Mouse (Mus musculus): ENCODE data around the gene Per2. TPM values are rescaled to one million over a fixed set of nuclear protein-coding genes. Genes with fewer than 3 reads are reported as not detected.

Per2 gene
- total RNA-seq, 1 experiment from 2014 or later: 5.3 TPM

DNA sequence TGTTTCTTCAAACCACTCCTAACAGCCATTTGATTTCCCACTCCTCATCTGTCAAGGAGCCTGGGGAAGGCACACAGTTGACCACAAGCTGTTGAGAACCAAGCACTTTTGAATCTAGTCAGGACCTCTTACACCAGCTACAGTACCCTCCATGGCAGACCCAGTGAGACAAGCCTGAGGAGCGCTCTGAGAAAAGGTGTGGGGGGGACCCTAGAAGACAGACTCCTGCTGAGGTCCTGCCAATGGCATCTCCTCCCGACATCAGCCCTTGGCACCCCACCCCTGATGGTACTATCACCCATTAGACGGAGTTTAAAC lies 22.1 kb downstream of the Per2 start:
- no peak for ATAC-seq (replicated peaks; ENCODE audit: low read depth, poor library complexity, severe bottlenecking)

DNA sequence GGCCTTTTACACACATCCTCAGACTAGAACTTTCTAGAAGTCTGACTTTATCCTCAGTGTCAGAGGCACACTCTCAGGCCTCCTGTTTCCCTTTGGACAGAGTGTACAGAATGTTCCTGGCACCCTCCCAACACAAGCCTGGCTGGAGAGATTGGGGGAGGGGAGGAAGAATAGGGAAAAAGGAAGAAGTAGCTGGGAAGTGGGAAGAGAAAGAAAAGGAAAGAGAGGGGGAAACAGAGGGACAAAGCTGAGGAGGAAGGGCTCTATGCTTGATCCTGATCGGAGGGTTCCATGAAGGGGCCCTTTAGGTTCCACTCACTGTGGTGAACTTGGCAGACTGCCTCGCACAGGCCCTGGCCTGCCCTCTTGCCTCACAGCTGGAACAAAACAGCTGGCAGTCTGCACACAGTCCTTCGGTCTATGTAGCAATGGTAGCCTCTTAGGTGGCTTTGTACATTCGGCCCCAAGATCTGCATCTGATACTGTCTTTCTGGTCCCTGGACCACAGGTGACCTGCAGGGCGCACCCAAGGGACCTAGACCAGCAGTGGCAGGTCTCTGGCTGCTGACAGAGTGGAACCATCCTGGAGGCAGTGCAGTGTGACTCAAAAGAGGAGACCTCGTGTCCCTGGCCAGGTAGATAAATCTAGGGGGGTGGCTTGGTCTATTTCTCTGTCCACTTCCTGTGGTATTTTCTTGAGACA lies 22.6 kb downstream of the Per2 start:
- ATAC-seq (replicated peaks; ENCODE audit: low read depth, poor library complexity, severe bottlenecking): peak; percentile 34; the same call in 1 of the 2 replicates

DNA sequence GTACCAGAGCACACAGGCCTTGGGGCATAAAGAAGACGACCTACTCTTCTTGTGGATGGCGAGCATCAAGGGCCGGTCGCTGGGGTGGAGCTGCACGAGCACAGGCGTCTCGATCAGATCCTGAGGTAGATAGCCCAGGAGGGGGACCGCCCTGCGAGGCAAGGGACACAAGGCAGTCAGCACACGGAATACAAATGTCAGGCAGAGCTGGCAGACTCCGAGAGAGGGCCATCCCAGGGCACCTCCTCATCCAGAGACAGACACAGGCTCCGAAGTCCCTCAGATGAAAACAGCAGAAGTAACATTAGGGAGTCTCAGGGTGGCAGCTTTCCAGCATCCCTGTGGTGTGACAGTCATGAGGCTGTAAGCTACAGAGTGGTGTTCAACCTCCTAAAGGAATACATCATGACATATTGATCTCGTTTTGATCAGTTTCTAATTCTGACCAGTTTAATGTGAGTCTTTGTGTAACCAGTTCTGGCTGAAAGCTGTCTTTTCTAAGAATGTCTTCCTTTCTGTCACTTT lies 23.5 kb downstream of the Per2 start:
- ATAC-seq (replicated peaks; ENCODE audit: low read depth, poor library complexity, severe bottlenecking): no peak

DNA sequence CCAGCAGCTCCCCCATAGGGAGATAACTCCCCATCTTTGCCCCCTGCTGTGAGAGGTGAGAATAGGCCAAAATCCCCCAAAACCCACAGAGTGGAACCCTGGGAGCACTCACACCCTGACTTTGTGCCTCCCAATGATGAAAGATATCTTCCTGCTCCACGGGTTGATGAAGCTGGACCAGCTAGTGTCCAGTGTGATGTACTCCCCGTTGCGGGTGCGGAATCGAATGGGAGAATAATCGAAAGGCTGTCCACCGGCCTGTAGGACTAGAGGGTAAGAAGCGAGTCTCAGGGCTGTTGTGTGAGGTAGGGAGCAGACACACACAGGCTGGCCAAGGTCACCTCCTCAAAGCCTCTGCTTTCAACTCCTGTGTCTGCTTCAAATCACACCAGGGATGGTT lies 24.2 kb downstream of the Per2 start:
- no peak for ATAC-seq (replicated peaks; ENCODE audit: low read depth, poor library complexity, severe bottlenecking)

DNA sequence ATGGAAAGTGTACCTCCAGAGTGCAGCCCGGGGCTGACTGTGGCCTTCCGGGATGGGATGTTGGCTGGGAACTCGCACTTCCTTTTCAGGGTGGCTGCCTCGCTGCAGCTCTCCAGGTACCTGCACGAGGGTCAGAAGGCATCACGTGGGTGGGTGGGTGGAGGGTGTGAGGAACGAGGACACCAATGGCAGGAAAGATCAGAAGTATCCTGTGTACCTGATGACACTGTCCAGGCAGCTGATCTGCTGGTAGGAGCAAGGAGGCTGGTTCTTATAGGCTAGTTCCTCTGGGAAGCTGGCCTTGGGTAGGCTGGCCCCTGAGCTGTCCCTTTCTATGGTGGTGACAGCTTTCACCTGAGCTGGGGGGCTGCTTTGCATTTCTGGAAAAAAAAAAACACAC lies 28.4 kb downstream of the Per2 start:
- ATAC-seq (replicated peaks; ENCODE audit: low read depth, poor library complexity, severe bottlenecking): no peak

DNA sequence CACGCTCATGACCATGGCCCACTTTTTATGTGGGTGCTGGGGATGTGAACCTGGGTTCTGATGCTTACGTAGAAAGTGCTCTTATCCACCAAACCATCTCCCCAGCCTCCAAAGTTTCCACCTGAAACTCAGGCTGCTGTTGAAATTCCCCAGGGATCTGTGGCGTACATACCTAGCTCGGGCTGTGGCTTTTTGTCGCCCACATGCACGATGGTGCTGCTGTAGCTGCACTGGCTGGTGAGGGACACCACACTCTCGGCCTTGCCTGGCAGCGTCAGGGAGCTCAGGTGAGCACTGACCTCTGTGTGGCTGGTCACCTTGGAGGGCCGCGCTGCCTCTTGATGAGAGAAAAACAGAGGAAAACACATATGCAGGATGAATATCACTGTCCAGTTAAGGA lies 29.9 kb downstream of the Per2 start:
- no peak for ATAC-seq (replicated peaks; ENCODE audit: low read depth, poor library complexity, severe bottlenecking)

DNA sequence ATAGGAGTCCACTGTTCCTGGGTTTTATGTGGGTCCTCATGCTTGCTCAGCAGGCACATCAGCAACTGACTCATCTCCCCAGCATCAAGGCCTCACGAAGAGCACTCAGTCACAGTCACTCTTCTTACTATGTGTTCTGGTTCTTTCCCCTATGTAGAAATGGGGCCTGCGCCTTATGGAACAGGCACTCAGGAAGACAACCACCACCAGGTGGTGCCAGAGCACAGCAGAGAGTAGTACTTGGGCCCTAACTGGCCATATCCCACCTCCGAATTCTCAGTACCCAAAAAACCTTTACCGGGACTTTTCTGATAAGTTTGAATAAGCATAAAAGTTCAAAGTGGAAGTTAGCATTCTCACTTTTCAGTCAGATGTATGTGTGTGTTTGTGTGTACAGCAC lies 30.5 kb downstream of the Per2 start:
- ATAC-seq (replicated peaks; ENCODE audit: low read depth, poor library complexity, severe bottlenecking): peak; percentile 90

DNA sequence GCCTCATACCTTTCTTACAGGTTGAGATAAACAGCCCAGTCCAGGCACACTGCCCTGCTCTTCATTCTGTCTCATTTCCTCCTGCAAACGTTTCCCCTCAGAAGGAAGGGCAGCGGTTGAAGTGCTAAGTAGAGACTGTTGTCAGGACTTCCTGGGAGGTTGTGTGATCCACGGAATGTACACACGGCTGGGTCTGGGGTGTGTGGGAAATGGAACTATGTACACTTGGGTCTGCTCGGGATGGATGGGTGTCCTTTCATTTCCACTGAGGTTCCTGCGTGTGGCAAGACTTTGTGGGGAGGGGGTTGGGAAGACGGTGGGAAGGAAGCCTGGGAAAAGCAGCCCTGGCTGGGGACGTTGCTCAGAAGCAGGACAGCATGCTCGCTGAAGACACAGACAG lies 32.7 kb downstream of the Per2 start:
- ATAC-seq (replicated peaks; ENCODE audit: low read depth, poor library complexity, severe bottlenecking): no peak

DNA sequence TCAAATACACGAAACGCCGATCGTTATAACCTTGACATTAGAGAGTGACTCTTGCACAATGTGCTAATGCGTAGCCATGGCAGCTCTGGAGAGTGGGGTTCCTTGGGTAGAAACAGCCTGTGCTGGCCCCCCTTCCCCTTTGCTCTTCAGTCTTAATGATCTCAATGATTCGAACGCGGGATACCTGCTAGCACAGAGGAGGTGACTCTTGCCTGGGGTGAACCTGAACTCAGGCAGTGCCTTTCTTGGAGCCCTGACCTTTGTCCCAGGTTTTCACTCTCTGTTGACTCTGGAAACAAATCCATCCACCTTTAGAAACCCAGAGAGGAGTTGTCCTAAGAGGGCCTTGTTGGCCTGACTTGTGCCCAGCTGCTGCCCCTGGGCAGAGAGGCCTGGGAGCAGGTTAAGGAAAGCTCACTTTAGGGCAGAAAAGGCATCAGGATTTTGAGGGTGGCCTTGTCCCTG lies 38.5 kb downstream of the Per2 start:
- no peak for ATAC-seq (replicated peaks; ENCODE audit: low read depth, poor library complexity, severe bottlenecking)

DNA sequence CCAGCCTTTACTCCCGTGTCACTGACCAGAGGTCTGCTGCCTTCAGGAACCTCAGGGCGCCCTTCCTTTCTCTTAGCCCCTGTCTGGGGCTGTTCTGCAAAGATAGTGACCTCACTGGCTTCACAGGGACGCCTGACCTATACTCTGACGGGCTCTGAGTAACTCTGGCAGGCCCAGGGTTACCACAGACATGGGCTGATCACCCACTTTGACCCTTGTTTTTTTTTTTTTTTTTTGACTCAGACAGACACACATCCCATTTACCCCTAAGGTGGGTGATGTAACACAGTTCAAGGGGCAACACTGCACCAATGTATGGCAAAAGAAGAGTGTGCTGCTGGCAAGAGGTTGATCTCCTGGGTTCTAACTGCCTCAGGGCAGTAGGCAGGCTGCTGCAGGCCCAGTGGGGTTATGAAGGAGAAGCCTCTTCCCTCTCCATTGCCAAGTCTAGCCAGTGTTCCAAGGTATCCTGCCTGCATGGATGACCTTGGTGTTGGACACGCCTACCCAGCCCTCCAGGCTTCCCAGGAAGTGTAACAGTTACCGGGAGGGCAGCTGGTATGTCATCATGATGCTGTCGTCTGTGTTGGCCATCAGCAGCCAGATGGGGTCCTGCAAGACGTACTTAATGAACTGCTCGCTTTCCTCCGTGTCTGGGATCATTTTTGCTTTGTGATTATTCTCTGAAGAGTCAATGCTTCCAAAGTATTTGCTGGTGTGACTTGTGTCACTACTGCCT lies 39.1 kb downstream of the Per2 start:
- no peak for ATAC-seq (replicated peaks; ENCODE audit: low read depth, poor library complexity, severe bottlenecking)

DNA sequence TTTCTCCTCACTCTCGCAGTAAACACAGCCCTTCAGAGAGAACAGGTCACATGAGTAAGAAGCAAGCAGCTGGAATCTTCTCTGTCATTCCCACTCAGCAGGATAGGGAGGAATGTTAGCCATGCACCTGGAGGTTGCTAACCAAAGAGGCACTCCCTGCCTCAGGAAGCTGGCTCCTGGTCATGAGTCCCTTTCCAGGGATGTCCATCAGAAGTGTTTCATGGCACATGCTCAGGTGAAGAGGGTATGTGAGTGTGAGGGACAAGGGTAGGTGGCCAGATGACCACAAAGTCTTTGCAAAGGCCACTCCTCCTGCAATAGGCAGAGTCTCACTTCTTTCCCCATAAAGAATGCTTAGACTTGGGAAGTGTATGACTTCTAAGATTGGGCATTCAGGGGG lies 41.1 kb downstream of the Per2 start:
- ATAC-seq (replicated peaks; ENCODE audit: low read depth, poor library complexity, severe bottlenecking): no peak

DNA sequence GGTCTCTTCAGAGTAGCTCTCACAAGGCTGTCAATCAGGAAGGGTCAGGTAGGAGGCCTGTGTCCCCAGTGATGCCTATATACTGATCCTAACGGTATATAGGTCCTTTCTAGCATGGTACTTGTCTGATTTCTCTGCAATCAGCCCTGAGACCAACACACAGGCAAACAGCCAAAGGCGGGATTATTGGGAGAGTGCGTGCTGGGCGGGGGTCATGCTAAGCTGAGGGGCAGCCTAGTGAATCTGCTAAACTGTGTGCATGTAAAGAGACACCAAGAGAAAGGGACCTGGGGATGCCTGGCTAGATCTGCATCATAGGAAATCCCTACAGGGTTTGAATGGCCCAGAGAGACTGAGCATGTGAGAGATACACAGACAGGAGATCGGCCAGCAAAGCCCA lies 43.8 kb downstream of the Per2 start:
- no peak for ATAC-seq (replicated peaks; ENCODE audit: low read depth, poor library complexity, severe bottlenecking)

DNA sequence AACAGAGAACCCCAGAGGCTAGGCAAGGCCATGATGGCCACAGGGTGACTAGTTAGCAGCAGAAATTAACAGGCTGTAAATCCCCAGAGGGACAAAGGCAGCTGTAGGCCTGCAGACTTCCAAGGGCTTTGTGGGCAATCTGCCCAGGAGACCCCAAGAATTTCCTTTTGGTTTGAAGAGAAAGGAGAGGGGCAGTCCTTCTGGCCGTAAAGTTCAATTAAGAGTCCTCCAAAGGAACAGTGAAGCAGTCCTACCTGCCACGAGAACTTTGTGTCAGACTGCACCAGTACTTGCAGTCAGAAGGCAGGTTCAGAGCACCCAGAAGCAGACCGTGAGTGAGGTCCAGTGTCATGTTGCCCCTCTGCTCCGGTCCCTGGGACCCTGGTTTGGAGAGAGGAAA lies 44.2 kb downstream of the Per2 start:
- no peak for ATAC-seq (replicated peaks; ENCODE audit: low read depth, poor library complexity, severe bottlenecking)

DNA sequence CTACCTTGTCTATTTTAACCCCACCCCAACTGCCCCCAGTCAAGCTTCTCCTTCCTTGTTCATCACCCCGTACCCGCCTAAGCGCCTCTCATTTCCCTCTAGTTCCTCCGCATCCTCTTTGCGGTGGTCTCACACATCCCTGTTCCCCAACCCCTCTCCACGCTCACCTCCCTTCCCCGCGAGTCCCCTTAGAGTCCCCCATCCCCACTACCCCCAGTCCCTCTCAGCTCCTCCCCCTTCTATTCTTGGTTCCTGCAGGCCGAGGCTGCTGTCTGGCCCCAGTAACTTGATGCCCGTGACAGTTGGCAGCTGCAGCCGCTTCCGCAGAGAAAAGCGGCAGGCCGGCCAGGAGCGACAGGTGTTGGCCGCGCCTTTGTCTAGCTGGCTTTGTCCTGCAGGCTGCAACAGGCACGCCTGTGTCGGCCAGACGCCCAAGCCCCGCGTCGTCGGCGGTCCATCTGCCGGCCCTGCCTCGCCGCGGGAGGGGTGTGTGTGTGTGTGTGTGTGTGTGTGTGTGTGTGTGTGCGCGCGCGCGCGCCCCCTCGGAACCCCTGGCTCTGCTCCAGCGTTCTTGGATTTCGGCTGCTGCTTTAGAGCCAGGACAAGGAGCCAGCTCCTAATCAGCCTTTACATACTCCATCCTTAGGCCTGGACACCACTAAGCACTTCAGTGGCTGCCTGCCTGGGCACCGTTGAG lies 45.1 kb downstream of the Per2 start, which contains the start of gene Hes6:
TSS of gene Hes6 (minus strand) at position 141 of the 697 bp plus-strand sequence.
- ATAC-seq (replicated peaks; ENCODE audit: low read depth, poor library complexity, severe bottlenecking): peak; percentile 37

DNA sequence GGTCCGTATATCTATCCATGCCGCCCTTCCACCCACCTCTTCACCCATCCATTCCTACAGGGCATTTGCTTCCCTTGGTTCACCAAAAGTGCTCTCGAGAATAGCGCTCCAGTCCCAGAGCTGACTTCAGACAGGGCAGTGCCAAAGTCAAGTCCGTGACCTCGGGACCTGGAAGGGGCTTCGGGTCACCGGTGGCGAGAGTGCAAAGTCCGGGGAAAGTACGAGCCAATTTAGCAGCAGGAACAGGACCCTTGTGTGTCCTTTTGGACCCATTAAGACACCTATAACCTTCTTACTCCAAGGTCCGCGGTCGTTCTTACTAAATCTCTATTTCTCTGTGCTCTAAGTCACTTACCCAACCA lies 45.6 kb downstream of the Per2 start:
- no peak for ATAC-seq (replicated peaks; ENCODE audit: low read depth, poor library complexity, severe bottlenecking)

DNA sequence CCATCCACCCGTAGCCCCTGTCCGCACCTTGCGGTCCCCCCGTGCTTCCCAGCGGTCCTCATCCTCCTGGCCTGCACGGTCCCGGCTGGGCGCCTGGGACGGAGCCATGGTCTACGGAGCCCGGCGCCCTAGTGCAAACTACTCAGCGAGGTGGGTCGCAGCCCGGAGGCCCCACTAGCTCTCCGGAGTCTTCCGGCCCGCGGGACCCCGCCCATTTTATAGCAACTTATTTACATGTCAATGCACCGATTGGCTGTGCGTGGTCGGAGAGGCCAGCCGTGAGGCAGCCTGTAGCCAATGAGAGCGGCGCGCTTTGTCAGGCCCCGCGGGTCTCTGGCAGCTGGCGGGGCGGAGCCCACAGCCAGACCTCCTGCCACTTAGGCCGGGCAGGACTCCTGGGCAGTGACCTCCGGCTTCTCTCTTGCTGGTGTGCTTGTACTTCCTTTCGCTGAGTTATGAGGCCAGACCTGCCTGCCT lies 46.1 kb downstream of the Per2 start:
- peak; percentile 89 for ATAC-seq (replicated peaks; ENCODE audit: low read depth, poor library complexity, severe bottlenecking)

DNA sequence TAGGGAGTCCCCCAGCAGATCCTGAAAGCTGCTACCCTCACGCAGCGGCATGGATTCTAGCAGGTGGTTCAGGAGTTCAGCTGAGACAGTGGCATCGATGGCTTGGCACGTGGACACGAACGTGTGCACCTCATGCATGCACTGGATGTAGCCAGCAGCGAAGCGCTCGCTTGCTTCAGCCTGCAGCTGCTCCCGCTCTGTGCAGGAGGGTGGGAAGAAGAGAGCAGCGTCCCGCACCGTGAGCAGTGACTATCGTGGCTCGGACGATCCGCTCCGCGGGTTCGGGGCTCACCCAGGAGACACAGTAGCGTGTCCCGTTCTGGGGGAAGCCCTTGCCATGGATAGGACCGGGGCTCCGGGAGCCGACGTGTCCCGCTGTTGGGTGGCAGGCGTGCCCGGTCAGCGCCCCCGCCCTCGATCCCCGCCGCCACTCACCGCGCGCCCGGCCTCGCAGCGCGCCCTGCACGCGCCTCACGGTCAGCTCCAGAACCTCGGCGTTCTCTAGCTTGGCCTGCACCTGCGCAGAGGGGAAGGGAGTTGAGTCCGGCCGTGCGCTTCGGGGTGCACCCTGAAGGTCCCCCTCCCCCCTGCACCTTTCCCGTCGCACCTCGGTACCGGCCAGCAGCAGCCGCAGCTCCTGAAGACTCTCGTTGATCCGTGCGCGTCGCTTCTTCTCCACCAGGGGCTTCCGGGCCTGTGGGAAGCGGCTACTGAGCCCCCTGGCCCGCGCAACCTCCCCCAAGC lies 46.7 kb downstream of the Per2 start:
- peak; percentile 2; the same call in 1 of the 2 replicates for ATAC-seq (replicated peaks; ENCODE audit: low read depth, poor library complexity, severe bottlenecking)

DNA sequence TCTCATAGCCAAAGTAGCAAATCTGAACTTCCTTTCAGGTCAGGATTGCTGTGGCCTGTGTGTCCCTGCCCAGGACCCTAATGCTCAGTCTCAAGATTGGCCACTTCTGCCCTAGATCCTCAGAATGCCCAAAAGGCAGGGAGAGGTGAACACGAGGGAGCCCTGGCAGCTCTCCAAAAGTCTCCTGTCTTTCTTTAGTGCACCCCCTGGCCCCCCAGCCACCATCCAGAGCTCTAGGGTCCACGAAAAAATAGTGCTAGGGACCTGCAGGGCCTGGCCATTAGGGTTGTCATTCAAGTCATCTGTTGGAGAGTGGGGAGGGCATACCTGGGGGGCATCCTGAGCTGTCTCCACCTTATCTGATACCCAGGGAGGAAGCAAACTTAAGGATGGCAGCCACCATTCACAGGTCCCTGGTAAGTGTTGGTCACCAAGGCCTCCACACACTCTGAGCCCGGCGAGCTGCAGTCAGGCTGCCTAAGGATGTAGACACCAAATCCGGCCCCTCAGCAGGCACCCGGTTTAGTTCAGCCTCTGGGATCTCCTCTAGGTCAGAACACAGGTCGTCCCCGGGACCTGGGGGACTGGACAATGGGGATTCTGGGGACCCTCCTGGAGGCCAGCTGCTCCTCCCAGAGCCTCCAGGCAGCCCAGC lies 47.4 kb downstream of the Per2 start:
- ATAC-seq (replicated peaks; ENCODE audit: low read depth, poor library complexity, severe bottlenecking): no peak

DNA sequence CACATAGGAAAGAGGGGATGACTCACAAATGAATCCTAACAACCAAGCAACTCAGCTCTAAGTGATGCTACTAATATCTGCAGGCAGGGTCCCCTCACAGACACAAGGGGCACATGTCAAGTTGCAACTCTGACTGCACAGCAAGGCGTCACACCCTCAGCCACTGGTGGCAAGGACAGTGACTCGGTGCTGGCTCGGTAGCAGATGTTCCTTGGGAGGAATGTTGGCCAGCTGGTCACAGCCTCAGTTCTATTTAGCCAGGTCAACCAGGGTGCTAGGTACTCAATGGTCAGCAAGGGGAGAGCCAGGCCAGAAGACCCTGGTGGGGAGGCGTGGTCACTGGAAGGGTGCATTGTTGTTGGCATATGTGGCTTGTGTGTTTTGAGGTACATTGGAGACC lies 51.3 kb downstream of the Per2 start:
- no peak for ATAC-seq (replicated peaks; ENCODE audit: low read depth, poor library complexity, severe bottlenecking)

All from common myeloid progenitor, adult 5-6 weeks (primary cell).